ENCODE assay signal across 8 mouse cellular contexts in genomic region chr8:105707498-105708403, GRCm38 (mm10). TPM values are rescaled to one million over a fixed set of nuclear protein-coding genes. Genes with fewer than 3 reads are reported as not detected.
DNase-seq lines count a peak whose midpoint lies in the region; ATAC-seq and TF ChIP-seq lines count a peak whose summit lies in the region.

TSS of gene 4933405L10Rik (plus strand) at chr8:105707655.
TSS of gene Enkd1 (minus strand) at chr8:105708210.

- H3K36me3 ChIP-seq in hindbrain, postnatal 0 days (ENCODE audit: insufficient read depth, low read length), result 0 out of 2 replicates have a peak, but pooled peaks cover 4% of the 10 kb centered on the region

- peak within 1 kb of the TSS; percentile 99 for H3K4me2 ChIP-seq in hindbrain, postnatal 0 days (ENCODE audit: low read depth, low read length)

- peak; percentile 84 for ATAC-seq in hindbrain, postnatal 0 days
- ATAC-seq in megakaryocyte, adult 5-6 weeks (ENCODE audit: poor library complexity, severe bottlenecking), result peak; percentile 97

- H3K4me3 ChIP-seq in gastrocnemius, adult 2 months, result peak within 1 kb of the TSS; percentile 85
- peak within 1 kb of the TSS; percentile 74 for H3K4me3 ChIP-seq in hindbrain, postnatal 0 days (ENCODE audit: low read length)
- peak within 1 kb of the TSS; percentile 87 for H3K4me3 ChIP-seq in left cerebral cortex, adult 2 months

- no peak for TF ChIP-seq CTCF in gastrocnemius, adult 2 months (IDR thresholded peaks at IDR 0.05)
- TF ChIP-seq CTCF in hindbrain, postnatal 0 days (IDR thresholded peaks at IDR 0.05; ENCODE audit: low read depth), result no peak
- no peak for TF ChIP-seq CTCF in left cerebral cortex, adult 2 months (IDR thresholded peaks at IDR 0.05)

- H3K27ac ChIP-seq in gastrocnemius, adult 2 months, result peak within 1 kb of the TSS; percentile 2; the same call in 1 of the 2 replicates
- H3K27ac ChIP-seq in hindbrain, postnatal 0 days, result peak within 1 kb of the TSS; percentile 12; the same call in 1 of the 2 replicates
- no peak within 1 kb of the TSS for H3K27ac ChIP-seq in left cerebral cortex, adult 2 months

- intact Hi-C loops in gastrocnemius, adult 2 months (cut with DNase I), result no loop called here
- intact Hi-C loops in left cerebral cortex, adult 2 months (cut with DNase I), result no loop called here

- WGBS in hindbrain, postnatal 0 days, result under 1% methylated on average over 54 of the region's 55 CpGs

- peak; percentile 96 for DNase-seq in ZHBTc4 (ENCODE audit: low read depth, low spot score)
- peak; percentile 79 to 82 for DNase-seq in cerebellum, postnatal 36 days
- peak; percentile 83 for DNase-seq in gastrocnemius, adult 2 months
- peak; percentile 98 for DNase-seq in hindbrain, postnatal 0 days (ENCODE audit: low spot score)
- DNase-seq in left cerebral cortex, adult 2 months (ENCODE audit: extremely low spot score in 1 of 2, low spot score in 2 of 2), result peak; percentile 80 to 83
- DNase-seq in right cerebral cortex, adult 2 months (ENCODE audit: low spot score in 2 of 2), result peak; percentile 91 to 92
- peak; percentile 89 for DNase-seq in yolk sac, embryonic 10.5 days (ENCODE audit: low spot score)

- H3K9me3 ChIP-seq in hindbrain, postnatal 0 days (ENCODE audit: low read length), result no peaks in the 10 kb centered on the region

- H3K9ac ChIP-seq in hindbrain, postnatal 0 days (replicated peaks; ENCODE audit: low read length), result peak within 1 kb of the TSS; percentile 59

- no peaks in the 10 kb centered on the region for H3K27me3 ChIP-seq in hindbrain, postnatal 0 days (ENCODE audit: insufficient read depth, low read length)

- H3K4me1 ChIP-seq in hindbrain, postnatal 0 days (ENCODE audit: insufficient read depth, low read length), result peaks cover 13% of the 10 kb centered on the region; the same call in 1 of the 2 replicates

RNA-seq across cellular contexts. Expression of gene 4933405L10Rik, which starts in this region (rescaled TPM):
- not detected for total RNA-seq in gastrocnemius, adult 2 months (2021)
- total RNA-seq in hindbrain, postnatal 0 days (2014; rRNA removed), result not detected in 2 replicates
- 0.38 and 0.42 TPM in 2 replicates for polyA plus RNA-seq in hindbrain, postnatal 0 days (2015; fragmentation: Nextera tagmentation; extraction: Ambion mirVana)
- under 1 TPM in 1 of 2 experiments, not detected in 1; 0.29 TPM for total RNA-seq in left cerebral cortex, adult 2 months (2021)
- total RNA-seq in megakaryocyte, adult 5-6 weeks (2015), result not detected in 2 replicates
- total RNA-seq in megakaryocyte, adult 5-6 weeks (2017), result not detected in 2 replicates

RNA-seq across cellular contexts. Expression of gene Enkd1, which starts in this region (rescaled TPM):
- under 1 TPM; 0.47 to 0.69 TPM for total RNA-seq in gastrocnemius, adult 2 months (2021)
- total RNA-seq in hindbrain, postnatal 0 days (2014; rRNA removed), result 11.7 and 12.1 TPM in 2 replicates
- polyA plus RNA-seq in hindbrain, postnatal 0 days (2015; fragmentation: Nextera tagmentation; extraction: Ambion mirVana), result 17.3 and 18.5 TPM in 2 replicates
- 10 to 100 TPM in 1 of 2 experiments, 1 to 10 TPM in 1; 9.6 to 10.6 TPM for total RNA-seq in left cerebral cortex, adult 2 months (2021)
- 5.9 and 7.5 TPM in 2 replicates for total RNA-seq in megakaryocyte, adult 5-6 weeks (2015)
- 5.3 and 5.6 TPM in 2 replicates for total RNA-seq in megakaryocyte, adult 5-6 weeks (2017)

Comparison
In these comparisons a context has a peak if more than half of its experiments do, and no peak if none do; other contexts are left out.
1. Peak in DNase-seq, H3K4me3 ChIP-seq and H3K27ac ChIP-seq in gastrocnemius, adult 2 months; RNA of the genes that start here not detected or under 1 TPM.